Mouse (Mus musculus): ENCODE results near the gene Lcmt2.
A peak's percentile ranks its signal among the peaks of the same experiment; 100 is the strongest.
"Not testable (repeated sequence)": the region's sequence is repeated elsewhere in the genome, so short reads cannot be mapped to it uniquely, and the experiment has no call there.

The Lcmt2 gene

GRCm38 (mm10) chr2:121140018-121140882, at the start of gene Lcmt2, which contains the start of gene Adal:
Gene Lcmt2, minus strand, starts transcription at chr2:121140653.
Gene Adal, plus strand, starts transcription at chr2:121140428.
- DNase-seq: peak; percentile 89 to 94

GRCm38 (mm10) chr2:121188530-121188929, 48.1 kb upstream of the Lcmt2 start:
- DNase-seq: no peak

- DNase-seq: no peak
These were observed 43.7 kb upstream of the Lcmt2 start for GRCm38 (mm10) chr2:121184142-121184541.

- DNase-seq: no peak
These were observed 43.0 kb upstream of the Lcmt2 start for GRCm38 (mm10) chr2:121183431-121183830.

GRCm38 (mm10) chr2:121178828-121179479, 38.5 kb upstream of the Lcmt2 start:
- DNase-seq: no peak

GRCm38 (mm10) chr2:121170980-121171742, 30.7 kb upstream of the Lcmt2 start, which contains the start of gene Zscan29:
Gene Zscan29, minus strand, starts transcription at chr2:121171125.
- peak; percentile 89 to 91 for DNase-seq

- peak in 1 of 2 experiments; percentile 49 for DNase-seq
These were observed 30.1 kb upstream of the Lcmt2 start, which contains the start of gene Tubgcp4 for GRCm38 (mm10) chr2:121170481-121170971. Gene Tubgcp4, plus strand, starts transcription at chr2:121170654.

- peak; percentile 19 to 21 for DNase-seq
These were observed 29.4 kb upstream of the Lcmt2 start for GRCm38 (mm10) chr2:121169902-121170301.

GRCm38 (mm10) chr2:121169173-121169572, 28.7 kb upstream of the Lcmt2 start:
- no peak for DNase-seq

- DNase-seq: no peak
These were observed 12.6 kb upstream of the Lcmt2 start for GRCm38 (mm10) chr2:121153100-121153499.

- DNase-seq: no peak
These were observed 9.2 kb upstream of the Lcmt2 start for GRCm38 (mm10) chr2:121149679-121150078.

GRCm38 (mm10) chr2:121142415-121142814, 2.0 kb upstream of the Lcmt2 start:
- DNase-seq: no peak

GRCm38 (mm10) chr2:121141216-121142035, 973 bp upstream of the Lcmt2 start:
- no peak for DNase-seq

- no peak for DNase-seq
These were observed 1.0 kb downstream of the Lcmt2 start for GRCm38 (mm10) chr2:121139266-121140017.

GRCm38 (mm10) chr2:121137371-121137770, 3.1 kb downstream of the Lcmt2 start:
- DNase-seq: no peak

GRCm38 (mm10) chr2:121132822-121133221, 7.6 kb downstream of the Lcmt2 start:
- no peak for DNase-seq

GRCm38 (mm10) chr2:121128865-121129620, 11.4 kb downstream of the Lcmt2 start:
- DNase-seq: no peak

GRCm38 (mm10) chr2:121127536-121127935, 12.9 kb downstream of the Lcmt2 start:
- DNase-seq: no peak

- not testable (repeated sequence) for DNase-seq
These were observed 14.2 kb downstream of the Lcmt2 start for GRCm38 (mm10) chr2:121126302-121126701.

- no peak for DNase-seq
These were observed 21.2 kb downstream of the Lcmt2 start for GRCm38 (mm10) chr2:121119260-121119659.

All from B cell, adult 2 months (primary cell).